Mouse (Mus musculus) frontal cortex, postnatal 25 days (tissue): Measurements from ENCODE around the gene Tgfbr2.

Experiments
- DNase-seq, 2 experiments: peaks; one replicate each; pipeline ENCODE4 v3.0.0; 2022; ENCODE audit warnings: low spot score in 2 of 2

Gene Tgfbr2

DNA sequence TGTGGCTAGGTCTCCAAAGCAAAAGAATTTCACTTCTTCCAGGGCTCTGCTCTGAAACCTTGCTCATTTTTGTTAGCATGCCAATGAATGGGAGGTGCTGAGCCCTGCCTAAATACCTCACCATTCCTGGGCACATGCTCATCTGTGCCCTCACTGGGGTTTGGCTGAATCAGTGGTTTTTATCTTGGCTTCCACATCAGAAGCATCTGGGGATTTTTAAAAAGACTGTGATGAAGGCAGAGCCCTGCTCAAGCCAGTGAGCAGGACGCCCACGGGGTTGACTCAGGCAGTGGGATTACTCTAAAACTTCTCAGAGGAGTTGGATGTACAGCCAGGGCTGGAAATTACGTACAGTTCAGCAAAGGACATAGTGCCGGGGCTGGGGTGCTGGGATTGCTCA, 22.3 kb downstream of the Tgfbr2 start:
- no peak for DNase-seq

DNA sequence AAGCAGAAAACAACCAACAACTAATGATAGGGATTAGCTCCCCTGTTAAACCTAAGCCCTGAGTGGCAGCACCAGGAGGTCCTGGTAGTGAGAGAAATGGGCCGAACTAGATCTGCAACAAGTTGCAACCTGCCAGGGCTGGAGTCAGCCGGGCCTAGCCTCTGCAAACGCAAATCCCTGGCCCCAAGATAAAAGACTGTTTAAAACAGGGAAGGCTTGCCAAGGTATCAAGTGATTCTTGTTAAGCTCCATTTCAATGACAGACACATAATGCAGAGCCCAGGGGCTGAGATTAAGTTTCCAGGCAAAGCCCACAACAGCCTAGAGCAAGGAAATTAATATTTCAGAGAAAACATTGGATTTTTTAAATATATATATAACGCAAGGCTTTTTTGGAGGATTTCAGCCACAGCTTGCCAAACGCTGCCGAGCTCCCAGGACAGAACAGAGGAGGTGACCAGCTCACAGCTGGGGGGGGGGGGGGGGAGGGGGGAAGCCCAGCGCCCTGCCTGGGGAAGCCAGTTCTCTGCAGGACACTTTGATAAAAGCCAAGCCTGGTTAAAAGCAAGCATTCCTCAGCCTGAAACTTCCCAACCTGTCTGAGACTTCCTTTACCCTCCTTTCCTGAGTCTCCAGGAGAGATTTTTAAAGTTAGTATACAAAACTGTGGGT, 24.3 kb downstream of the Tgfbr2 start:
- no peak for DNase-seq

DNA sequence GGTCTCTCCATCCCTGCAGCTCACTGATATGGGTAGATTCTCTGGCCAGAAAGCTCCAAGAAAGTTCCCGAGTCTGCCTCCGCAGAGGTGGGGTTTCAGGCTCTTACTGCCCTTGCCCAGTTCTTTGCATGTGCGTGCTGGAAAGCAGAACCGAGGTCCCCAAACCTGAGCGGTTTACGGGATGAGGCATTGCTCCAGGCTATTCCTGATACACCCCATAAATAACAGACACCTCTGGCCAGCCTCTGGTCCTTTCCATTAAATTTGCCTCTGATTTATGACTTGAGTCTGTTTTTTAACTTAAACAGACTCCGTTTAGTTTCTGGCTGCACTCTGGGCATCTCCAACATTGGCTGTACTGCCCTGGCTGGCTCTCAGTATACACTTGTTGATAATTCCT, 26.4 kb downstream of the Tgfbr2 start:
- DNase-seq, result no peak

DNA sequence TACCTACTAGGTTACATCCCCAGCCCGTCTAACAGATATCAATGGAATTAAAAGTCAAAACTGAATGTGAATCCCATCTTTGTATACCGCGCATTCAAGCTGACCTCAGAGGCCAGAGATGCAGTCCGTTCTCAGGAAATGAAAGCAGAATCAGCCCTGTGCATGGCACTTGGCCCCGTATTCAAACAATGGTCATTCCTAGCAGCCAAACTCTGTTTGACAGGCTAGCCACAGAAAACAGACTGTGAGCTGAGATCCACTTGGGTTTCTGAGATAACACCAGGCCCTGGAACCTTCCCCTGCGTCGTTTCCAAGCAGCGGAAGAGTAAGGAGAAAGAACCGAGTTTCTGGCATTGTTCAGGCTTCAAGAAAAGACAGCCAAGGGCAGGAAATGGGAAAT, 28.9 kb downstream of the Tgfbr2 start:
- DNase-seq, result no peak

DNA sequence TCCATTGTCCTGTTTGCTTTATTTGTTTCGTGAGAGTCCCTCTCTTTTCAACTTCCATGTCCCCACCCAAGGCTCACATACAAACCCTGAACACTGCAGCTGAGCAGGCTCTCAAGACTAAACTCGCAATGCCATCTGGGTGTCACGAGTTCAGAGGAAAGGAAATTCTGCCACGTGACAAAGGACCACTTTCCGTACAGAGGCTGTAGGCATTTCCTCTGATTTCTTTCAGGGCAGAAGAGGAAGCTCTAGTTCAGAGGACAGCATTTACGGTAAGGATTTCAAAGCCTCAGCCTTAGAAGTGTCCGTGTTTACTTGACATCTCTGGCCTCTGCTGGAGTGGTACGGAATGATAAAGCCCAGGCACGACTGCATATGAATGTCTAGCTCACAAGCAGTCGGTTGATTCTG, 29.9 kb downstream of the Tgfbr2 start:
- no peak for DNase-seq

DNA sequence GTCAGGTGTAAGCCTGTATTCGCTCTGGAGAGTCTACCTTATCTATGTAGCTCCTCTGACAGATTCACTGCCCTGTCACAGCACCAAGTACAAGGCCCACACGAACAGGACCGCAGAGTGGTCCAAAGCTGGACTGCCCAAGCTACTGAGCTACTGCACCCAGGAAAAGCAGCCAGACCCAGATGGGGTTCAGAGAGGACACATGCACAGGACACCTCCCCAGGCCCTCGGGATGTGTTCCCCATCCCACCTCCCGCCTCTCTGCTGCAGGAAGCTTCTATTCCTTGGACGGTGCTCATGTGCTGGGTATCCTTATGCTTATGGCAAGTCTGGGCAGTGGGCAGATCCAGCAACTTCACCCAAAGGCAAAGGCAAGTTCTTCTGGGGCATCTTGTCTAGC, 34.7 kb downstream of the Tgfbr2 start:
- no peak for DNase-seq

DNA sequence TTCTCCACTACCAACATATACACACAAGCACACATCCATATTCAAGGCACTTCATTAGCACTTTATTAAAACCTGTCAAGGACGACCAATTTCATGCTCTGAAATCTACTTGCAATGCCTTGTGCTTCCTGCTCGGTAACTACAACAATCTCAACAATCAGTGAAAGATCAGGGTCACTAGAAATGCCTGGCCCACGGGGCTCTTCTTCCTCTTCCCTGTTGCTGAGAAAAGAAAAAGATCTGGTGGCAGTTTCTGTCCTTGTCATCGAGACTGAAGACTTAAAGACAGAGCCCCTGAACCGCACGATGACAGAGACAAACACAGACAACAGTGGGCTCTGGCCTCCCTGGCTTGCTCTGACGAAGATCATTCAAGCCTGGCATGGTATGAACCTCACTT, 35.6 kb downstream of the Tgfbr2 start:
- DNase-seq, result no peak

DNA sequence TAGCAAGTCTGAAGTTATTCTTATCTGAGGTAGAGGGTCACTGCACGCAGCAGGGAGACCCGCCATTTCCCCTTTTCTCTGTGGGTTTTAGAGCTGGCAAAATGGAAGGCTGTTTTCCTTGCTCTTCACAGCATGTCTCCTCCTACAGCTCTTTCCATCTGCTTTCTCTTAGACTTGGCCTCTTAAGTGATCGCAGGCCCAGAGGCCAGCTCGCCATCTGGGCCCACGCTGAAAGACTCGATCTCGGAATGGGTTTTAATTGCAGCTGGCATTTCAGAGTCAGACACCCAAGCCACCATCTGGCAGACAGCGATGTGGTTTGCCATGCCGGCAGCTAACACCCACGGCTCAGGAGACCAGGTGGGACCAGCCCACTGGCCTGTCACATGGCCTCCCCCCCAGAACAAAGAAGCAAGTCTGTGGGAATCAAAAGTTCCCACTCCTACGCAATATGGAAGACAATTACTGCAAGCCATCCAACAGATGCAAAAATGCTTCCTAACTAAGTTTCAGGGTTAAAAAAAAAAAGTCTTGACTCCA, 36.5 kb downstream of the Tgfbr2 start:
- no peak for DNase-seq

DNA sequence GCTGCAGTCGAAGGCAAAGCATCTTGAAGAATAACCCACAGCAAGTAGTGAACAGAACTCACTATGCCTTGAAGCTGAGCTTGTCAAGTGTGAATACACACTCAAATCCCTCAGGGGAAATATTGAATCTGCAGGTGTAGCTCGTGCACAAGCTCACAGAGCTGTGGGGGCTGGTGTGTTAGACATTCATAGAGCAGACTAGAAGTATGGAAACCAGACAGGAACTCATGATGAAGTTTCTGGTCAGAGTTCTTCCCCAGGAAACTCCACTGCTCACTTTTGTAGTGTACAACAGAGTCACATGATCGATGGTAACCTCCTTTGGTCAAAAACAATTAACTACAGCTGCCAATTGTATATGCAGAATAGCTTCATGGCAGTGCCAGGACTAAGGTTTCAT, 37.5 kb downstream of the Tgfbr2 start:
- DNase-seq, result no peak

DNA sequence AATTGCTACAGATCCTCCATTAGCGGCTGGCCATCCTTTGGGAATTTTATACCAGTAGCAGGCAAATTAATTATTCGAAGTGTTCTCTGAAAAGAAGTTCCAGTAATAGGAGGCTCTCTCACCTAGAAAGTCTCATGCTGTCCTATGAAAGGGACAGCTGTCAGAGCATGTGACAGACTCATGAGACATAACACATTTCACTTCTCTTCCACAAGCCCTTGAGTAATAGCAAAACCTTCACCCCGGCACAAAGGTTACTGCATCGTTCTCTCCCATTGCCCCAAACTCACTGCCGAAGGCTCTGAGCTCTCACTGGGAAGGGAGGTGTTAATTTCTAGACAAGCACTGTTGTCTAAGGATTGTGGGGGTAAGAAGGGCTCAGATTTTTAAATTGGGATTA, 38.3 kb downstream of the Tgfbr2 start:
- no peak for DNase-seq

DNA sequence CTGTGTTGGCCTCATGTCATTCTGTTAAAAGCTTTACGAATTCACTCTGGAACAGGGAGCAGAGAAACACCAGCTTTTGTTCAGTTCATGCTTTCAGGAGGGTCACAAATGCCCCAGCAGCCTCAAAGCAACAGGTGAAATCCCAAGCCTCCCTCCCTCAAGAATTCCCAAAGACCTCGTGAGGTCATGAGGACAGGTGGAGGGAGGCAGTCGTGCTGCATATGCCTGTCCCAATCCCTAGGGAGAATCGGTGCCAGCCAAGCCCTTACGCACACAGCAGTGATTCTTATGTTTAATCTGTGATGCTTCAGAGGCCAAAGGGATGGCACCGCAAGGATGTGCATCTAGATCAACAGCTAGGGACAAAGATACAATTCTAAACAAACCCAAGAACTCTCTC, 39.0 kb downstream of the Tgfbr2 start:
- no peak for DNase-seq

DNA sequence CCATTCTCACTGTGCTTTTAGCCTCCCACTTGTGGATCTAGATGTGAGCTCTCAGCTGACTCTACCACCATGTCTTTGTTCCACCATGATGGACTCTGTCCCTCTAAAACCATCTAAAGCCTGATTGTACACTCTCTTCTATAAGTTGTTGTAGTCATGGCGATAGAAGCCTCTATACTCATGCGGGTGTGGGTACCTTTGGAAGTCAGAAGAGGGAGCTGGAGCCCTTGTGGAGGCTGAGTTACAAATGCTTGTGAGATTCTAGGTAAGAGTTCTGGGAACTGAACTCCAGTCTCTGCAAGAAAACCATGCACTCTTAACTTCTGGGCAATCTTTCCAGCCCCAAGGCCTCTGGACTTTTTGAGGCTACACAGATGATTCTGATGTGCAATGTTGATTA, 40.7 kb downstream of the Tgfbr2 start:
- DNase-seq, result no peak

DNA sequence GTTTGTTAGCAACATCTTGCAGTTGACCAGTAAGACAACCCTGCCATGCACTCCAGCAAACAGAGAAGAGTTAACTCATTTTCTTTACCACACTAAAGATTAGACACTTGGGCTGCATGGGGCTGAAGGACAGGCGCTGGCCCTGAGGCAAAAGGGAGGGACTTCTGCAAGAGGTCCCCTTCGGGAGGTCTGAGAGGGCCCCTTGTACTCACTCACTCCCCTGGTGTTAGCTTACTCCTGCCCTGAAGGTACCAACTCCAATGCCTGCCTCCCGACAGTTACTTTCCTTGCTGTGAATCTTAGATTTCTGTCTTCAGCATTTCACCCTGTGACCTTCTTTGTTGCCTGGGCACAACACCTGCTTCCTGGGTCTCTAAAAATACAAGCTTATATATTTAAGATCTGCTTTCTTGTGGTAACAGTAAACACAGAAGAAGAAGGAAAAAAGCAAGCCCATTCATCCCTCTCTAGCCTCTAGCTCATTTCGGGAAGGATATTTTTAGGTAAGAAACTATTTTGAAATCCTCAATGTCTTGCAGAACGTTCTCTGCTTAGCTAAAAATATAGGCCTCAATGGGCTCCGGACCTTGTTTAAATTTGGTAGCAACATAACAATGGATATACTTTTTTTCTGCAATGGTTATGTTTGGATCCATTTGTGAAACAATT, 41.7 kb downstream of the Tgfbr2 start:
- DNase-seq, result no peak

DNA sequence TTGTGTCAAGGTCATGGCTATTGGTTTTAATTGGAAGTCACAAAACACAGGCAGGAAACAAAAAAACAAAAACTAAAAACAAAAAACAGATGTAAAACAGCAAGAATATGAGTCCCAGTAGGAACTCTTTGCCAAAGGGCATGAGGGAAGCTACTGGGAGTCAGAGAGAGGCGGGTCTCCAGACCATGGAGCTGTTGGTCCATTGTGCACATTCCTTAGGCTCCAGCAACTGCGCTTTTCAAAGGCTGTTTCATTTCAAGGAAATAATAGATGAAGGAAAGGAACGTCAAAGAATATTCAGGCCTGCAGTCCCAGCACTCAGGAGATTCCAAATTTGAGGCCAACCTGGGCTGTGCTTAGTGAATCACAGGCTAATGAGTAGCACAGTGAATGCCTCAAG, 46.3 kb downstream of the Tgfbr2 start:
- DNase-seq, result no peak

DNA sequence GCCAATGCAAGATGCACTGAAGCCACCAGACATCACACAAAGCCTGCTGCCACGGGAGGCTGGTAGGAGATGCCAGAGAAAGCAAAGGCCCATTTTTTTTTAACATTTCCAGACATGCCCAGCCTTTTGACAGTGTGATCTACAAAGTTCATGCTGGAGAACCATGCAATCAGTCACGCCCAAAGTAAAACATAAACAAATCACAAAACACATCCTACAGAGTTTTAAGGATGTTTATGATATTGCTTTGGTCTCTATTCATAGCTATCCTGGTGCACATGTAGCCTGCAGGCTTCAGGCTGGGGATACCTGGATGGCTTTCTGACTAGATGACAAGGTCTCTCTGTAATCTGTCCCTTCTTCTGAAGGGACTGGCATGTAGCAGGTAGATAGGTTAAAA, 46.8 kb downstream of the Tgfbr2 start:
- no peak for DNase-seq

DNA sequence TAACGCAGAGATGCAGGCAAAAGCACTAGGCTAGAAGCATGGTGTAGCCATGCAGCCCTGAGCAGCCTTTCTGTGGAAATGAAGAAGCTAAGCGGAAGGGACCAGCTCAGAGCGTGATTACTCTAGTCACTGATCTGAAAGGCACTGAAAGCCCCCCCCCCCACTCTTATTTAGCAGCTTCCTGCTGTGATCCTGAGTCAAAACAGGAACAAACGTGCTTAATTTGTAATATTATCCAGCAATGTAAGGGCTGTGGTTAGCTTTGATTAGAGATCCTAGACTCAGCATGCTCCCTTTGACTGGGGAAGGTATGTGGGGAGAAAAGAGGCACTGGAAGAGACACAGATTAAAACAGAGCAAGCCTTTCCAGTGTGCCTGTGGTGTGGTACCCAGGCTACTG, 48.7 kb downstream of the Tgfbr2 start:
- DNase-seq, result no peak

DNA sequence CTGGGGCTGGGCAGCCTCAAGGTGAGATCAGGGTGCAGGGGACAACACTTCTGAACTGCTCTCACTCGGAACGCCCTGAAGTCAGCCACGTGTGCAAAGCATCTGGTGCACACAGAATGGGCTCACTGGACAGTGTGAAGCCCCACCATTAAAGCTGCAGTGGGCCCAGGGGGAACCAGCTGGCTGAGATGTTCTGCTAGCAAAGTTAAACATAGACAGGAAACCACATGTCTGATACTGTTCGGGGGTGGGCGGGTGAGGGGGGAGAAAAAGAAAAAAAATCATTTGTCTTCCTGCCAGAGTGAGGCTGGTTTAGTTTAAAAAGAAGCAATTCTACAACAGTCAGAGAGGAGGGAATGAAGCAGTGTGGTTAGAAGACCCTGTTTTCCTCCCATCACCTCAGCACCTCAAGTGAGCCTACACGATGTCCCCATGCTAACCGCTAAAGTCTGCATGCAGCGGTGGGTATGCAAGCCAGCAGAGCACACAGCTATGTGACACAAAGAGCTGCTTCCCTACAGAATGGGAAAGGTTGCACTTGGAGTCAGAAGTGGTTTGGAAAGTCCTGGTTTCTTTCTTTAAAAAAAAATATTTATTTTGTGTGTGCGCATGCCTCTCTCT, 52.1 kb downstream of the Tgfbr2 start:
- DNase-seq, result no peak

DNA sequence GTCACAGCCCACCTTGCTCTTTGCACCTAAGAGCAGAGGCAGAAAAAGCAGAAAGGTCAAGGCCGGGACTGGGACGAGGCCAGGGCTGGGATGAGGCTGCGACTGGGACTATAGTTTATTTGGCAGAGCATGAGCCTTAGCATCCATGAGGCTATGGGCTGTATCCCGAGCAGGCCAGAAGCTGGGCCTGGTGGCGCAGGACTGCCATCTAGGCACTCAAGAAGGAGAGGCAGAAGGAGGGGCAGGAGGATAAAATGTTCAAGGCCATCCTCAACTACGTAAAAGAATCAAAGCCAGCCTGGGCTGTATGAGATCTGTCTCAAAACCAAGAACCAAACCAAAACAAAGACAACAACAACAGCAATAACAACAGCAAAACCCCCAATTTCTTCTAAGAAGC, 52.6 kb downstream of the Tgfbr2 start:
- DNase-seq, result no peak

DNA sequence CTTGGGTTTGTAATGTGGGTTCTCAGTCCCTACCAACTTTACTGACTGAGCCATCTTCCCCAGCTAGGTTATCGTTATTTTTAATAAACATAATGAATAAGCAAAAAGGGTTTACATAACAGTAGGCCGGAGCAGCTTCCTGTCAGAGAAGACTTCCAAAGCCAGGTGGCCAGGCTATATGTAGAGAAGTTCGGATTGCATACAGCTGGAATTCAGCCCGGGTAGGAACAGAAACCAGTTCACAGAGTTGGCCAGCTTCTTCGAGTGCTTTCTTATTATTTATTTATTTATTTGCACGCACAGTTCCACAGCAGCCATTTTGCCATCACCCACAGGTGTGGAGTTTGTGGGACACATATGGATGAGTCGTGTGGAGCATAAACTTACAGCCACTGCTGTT, 53.7 kb downstream of the Tgfbr2 start:
- no peak for DNase-seq

DNA sequence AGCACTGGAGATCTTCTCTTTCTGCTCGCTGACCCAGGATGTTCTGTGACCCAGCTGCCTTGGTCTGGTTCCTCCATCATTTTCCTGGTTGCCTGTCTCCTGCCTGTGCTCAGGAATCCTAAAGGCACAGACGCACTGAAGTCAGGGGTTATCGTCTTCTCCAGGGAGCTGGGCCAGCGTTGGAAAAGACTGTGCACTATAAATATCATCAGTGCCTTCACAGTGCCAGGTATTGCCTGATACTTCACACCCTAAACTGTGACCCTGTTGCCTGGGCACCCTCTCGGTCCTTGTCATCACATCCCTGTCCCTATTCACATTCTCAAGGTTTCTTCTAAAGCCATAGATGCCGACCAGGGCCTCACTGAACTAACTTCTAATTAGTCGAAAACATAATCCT, 55.2 kb downstream of the Tgfbr2 start:
- DNase-seq, result no peak

DNA sequence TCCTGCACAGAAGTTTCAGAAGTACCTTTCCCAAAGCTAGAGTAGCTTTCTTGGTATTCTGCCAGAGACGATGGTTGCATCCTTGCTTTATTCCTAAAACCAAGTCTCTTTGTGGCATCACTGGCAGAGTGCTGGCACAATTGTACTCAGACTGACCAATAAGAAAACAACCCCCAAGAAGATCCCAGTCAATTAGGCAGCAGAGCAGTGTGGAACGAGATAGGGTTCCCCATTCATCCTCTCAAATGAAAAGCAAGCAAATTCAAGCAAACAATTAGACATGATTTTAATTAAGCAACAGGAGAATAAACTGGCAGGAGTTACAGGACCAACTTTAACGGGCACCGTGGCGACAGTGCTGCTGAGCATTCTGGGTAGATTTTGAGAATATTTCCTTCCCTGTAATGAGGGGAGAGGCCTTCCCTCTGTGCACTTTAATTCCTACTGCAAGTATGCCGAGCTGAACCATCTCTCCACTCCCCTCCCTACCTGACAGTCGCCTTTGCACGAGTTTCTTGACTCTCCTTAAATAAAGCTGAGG, 56.8 kb downstream of the Tgfbr2 start:
- no peak for DNase-seq

DNA sequence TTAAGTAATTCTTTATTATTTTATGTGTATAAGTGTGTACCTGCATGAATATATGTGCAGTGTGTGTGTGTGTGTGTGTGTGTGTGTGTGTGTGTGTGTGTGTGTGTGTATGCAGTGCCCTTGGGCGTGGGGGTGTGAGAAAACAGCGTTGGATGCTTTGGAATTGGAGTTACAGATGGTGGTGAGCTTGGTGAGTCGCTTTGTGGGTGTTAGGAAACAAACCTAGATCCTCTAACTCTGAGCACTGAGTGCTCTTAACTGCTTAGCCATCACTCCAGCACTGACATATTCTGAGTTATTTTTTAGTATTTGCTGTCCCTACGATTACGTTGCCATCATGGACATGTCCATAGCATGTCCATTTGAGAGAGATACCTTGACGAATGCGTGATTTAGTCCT, 59.3 kb downstream of the Tgfbr2 start:
- DNase-seq, result no peak

DNA sequence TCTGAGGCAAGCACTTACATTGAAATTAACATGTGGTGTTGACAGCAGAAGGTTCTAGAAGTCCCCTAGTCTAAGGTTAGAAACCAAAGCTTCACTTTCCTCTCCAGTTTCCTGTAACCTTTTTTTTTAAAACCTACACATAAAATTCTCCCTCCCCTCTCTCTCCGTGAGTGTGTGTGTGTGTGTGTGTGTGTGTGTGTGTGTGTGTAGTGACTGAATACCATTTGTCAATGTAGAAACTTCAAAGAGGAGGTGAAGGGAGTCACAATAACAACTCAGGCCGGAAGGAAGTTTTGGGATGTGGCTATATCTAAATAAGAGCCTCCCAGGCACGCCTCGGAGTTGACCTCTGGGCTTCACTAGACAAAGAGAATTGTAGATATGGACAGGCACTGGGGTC, 60.8 kb downstream of the Tgfbr2 start:
- DNase-seq, result no peak
